Mouse (Mus musculus) v-Abl transformed pro-B cells (cell line): ENCODE data around the gene Tnr.

Source experiments
- in situ Hi-C, 2 experiments: fragments of 400-800 bp; cut with MboI; formaldehyde crosslinking; loops; one replicate each; pipeline ENCODE4 v1.15.1; 2025; ENCODE audit not compliant: unreplicated experiment in 2 of 2

Tnr gene

DNA sequence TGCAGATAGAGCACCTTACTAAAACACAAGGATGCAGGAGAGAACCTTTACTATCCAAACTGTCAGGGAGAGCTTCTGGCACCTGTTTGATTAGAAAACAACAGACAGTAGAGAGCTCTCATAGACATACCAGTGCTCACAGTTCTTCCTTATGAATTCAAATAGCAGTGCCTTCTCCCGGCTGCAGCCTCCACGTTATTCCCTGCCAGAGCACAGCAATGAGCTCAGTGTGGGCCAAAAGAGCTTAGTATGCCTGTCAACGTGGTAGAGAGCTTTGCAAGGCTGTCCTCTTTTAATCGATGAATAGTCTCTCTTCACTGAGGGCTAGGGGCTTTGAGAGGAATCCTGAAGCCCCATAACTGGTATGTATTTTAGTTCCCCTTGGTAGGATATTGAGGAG, 173.1 kb downstream of the Tnr start:
- in situ Hi-C loops: no loop called here

DNA sequence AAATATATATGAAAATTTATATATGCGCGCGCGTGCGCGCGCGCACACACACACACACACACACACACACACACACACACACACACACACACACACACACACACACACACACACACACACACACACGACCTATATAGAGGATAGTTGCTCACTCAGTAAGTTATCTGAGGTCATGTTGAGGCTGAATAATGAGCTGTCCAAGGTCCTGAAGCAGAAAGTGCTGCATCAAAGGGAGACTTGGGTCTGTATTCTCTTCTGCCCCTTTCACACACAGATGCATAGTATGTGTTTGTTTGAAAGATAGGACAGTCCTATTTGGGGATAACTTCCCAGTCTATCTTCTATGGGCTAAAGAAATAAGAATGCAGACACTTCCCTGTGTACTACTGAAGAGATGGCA, 178.5 kb downstream of the Tnr start:
- in situ Hi-C loops: no loop called here

DNA sequence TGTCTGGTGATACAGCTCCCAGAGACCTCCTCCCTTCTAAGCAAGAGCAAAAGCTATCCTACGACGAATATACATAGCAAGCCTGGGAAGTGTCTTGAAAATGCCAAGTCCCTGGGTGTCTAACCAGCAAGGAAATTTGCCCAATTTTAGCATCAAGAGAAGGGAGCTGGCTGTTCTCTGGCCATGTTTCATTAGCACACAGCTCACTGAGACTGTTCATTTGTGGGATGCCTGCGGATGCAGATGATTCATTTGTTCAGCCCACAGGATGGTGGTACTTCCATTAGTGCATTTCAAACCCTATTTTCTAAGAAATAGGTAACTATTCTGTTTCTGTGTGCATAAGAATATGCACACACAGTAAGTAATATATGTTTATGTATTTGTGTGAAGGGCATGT, 181.4 kb downstream of the Tnr start:
- in situ Hi-C loops: no loop called here

DNA sequence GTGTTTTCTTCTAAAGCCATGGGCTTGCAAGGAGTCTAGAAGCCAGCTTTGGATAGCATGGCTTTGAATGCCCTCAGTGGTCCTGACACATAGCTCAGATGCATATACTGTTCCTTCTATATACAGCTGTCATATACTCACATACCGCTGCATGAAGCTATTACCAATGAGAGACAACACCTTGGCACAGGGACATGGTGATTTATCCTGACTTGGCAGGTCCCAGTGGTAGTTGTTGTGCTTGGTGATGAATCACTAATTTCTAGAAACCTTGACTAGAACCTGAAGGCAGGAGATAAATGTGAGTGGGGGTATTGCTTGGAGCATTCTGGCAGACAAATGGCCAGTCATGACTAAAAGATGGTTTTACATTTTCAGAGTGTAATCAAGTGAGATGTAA, 192.7 kb downstream of the Tnr start:
- in situ Hi-C loops: no loop called here

DNA sequence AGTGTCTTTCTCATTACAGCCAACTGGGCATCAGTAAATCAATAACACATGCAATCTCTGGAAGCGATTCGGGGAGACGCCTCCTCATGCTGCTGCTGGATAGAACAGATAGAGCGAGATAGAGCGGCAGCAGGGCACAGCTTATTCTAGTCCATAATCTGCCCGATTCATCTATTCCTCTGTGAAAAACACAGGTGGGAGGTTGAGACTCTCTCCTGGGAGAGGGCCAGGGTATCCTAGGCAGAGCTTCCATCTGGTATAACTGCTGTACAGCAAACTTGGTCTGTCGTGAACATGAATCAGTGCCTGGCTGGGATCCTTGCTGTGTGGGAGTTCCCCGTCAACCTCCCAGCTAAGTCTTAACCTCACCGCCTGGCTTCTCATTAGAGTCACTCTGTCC, 193.4 kb downstream of the Tnr start:
- in situ Hi-C loops: no loop called here

DNA sequence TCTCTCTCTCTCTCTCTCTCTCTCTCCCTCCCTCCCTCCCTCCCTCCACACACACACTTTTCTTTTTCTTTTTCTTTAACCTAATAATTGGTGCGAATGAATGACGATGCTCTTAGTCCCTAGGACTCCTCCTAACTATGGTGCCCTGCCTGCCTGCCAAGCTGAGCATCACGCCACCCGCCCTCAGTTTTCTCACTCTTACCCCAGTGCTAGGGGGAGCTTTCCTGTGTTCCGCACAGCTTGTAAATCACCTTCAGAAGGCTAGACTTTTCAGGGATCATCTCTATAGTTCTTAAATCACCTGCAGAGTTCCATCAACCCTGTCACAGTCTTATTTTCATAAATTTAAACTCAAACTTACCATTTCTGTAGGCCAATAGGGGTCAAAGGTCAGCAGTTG, 200.2 kb downstream of the Tnr start:
- in situ Hi-C loops: no loop called here

DNA sequence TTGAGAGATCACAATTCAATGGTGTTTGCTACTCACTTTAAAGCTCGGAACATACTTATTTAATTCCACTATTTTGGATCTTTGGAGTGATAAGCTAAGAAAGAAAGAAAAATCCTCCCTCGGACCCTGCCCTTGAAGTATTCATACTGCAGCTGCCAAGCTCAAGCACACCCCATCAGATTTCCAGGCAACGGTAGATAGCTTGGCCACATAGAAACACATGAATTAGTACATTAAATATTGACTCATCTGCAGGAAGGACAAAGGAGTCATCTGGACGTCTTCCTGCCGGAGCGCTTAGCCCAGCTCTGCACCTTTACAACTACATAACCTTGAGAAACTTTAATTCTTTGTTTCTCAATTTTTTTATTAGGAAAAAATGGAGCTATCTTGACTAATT, 205.7 kb downstream of the Tnr start:
- in situ Hi-C loops: no loop called here

DNA sequence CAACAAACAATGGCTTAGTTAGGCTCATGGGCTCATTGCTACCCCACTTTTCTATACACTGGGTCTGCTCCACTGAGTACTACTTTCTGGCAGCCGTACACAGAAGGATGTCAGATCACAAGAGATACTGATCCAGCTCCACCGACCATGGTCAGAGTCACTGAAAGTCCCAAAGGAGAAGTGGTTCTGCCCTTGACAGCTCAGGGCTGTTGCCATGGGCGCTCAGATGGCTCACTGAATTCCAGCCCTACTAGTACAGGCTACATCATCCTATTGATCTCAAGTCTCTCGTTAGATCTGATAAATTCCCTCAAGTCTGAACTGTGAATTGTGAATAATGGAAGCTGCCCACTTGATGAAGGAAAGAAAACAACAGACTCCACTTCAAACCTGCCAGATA, 207.3 kb downstream of the Tnr start:
- in situ Hi-C loops: no loop called here

DNA sequence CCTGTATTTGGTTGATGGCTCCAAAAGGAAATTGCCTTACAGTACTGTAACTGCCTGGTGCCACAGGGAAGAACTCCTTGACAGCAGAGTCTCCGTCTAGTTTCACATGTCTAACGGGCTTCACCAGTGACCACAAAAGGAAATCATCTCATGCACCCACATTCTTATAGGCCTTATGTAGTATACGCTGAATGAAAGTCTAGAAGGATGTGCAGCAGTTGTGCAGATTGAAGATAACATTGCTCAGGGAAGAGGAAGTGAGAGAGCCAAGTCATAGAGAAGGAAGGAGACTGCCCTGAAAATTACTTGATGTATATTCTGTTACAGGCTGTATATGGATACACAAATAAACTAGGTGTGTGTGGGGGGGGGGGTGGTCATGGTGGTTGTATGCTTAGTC, 211.5 kb downstream of the Tnr start:
- in situ Hi-C loops: no loop called here

DNA sequence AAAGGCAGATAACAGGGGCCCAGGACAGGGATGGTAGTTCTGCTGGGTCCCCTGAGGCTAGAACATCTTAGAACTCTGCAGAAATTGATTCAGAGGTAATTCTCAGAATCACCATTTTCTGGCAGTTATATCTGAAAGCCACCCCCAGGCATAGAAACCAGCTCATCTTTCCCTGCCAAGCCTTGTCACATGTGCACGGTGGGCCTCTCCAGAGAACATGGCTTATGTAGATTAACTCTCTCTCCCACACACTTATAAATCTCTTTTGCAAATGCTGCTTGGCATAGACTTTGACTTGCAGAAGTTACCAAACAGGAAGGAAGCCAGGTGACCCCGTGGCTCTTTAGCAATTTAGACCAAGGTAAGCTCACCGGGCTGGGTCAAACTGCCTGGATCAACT, 215.9 kb downstream of the Tnr start:
- in situ Hi-C loops: no loop called here

DNA sequence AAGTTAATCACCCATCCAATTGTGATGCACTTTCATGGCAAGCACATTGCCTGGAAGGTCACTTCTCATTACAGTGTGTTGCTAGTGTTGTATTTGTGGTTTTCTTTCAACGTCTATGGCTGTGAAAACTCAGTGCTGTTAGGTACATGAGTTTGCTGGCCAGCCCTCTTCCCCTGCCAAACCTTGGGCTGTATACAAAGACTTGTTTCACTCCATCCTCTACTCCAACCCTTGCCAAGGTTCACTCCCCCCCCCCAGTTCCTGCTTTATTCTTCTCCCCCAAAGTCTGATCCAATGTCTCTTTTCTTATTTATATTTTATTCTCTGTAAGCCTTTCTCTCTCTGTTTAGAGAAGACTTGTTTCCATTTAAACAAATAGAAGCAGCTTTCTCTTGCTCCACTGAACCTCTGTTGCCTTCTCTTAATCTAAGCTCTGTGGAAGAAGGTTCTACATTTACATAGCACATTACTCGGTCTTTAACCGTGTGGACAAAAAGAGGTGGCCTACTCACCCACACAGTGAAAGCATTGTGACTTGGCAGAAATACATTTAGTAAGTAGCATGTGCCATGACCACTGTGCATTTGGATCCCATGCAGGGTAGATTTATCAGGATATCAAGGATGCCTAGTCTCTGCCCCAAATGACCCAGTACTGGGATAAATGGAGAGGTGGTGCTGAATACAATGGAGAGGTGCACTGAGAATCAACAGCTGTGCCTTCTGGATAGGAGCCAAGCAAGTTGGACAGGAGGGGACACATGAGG, 217.9 kb downstream of the Tnr start:
- in situ Hi-C loops: no loop called here

DNA sequence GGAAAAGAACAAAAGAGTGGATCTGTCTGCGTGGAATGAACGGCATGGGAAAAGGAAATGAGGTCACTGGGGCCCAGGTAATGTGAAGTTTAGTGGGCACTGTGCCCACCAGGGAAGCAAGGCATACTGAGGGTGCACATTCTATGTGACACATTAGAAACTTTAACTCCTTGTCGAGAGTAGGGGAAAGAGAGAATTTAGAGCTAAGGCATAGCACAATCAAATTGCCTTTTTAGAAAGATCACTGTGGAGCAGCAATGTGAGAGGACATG, 218.4 kb downstream of the Tnr start:
- in situ Hi-C loops: no loop called here

DNA sequence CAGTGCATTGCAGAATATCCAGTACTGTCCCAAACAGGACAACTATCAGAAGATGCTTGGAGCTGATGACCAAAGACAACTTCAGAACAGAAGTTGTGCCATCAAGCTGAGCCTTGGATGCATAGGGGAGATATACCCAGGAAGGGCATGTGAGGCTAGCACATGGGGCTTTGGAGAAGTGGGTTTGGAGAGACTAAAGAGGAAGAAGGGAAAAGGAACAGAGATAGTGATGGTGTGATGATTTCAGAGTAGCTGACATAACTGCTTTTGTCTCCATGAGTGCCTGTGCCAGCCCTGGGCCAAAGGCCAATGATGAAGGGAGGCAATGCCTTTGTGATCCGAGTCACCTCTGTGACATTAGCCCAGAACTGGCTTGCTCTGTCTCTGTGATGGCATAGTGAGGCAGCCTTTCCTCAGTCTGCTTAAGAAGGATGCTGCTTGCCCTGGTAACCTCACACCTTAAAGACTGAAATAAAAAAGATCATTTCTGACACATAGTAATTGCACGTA, 220.2 kb downstream of the Tnr start:
- in situ Hi-C loops: no loop called here

DNA sequence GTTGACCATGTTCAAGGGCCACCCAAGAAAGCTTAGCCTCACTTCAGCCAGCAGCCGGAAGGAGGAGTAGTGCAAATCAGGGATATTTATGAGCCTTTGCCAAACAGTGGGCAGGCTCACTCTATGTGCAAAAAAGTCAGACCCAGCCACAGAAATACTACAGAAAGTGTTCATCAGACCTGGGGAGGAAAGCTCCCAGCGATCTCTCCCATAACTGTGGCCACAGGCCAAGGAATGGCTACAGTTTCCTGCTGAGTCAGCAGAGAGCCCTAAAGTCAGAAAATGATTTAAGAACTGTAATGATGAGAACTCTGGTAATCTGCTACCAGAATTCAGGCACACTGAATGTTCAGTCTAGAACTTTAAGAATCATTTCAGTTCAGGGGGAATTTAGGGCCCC, 221.7 kb downstream of the Tnr start:
- in situ Hi-C loops: no loop called here

DNA sequence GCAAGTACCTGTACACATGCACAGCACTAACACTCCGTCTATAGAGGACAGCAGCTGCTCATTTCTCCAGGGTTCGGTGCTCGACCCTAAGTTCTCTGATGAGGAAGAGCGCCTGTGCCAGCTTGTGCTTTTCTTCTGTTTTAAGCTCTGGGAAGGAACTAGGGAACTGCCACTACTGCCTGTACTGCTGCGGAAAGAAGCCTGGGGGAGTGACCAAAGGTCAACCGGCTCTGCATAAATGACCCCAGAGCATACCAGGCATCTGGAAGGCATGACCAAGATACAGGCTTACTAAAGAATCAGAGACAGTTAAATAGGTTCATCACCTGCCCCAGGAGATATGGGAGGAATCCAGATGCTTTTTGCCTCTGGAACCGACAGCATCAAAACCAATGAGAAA, 224.4 kb downstream of the Tnr start:
- in situ Hi-C loops: no loop called here

DNA sequence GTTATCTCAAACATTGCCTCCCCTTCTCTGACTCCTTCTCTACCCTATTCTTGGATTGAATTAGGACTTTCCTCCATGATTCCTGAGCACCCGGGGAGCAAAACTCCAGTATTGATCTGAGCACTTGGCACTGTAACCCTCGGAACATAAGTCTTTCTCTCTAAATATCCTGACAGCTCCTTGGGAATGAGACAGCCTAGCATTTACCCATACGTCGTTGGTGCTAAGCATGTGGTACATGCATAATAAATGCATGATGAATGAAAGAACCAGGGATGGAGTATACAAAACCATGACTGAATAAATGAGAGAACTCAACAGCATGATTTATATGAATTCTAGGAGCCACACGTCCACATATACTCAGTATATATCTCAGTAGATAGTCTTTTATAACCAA, 226.8 kb downstream of the Tnr start:
- in situ Hi-C loops: no loop called here

DNA sequence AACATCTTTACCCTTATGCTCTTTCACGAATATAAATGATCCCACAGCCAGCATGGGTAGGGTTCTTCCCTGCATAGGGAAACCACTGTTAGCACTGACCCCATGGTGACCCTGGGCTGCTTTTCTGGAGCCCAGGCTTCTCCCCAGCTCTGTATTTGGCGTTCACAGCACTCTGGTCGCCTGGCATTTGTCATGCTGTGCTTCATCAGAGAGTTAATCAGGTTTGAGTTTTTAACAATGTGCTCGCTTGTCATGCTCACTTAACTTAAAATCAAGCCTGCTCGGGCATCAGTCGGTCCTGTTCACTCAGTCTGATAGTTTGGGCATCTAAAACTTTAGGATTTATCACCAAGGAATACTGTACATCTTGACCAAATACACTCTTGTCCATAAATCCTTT, 227.3 kb downstream of the Tnr start:
- in situ Hi-C loops: no loop called here

DNA sequence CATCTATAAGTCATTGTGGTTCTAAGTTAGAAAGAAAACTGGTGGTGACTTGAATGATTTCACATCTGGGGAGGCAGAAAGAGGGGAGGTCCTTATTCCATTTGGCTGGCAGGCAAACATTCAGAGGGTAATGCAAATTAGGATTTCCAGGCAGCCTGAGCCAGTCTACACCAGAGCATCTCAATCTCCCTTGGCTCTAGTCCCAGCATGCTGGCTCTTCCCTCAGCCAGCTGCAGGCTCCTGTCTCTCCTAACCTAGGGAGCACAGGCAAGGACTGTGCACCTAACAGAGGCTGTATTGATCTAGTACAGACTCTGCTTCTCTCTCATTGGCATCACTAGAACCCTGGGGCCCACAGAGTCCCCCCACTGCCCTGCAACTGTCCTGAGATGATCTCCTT, 237.4 kb downstream of the Tnr start:
- in situ Hi-C loops: no loop called here

DNA sequence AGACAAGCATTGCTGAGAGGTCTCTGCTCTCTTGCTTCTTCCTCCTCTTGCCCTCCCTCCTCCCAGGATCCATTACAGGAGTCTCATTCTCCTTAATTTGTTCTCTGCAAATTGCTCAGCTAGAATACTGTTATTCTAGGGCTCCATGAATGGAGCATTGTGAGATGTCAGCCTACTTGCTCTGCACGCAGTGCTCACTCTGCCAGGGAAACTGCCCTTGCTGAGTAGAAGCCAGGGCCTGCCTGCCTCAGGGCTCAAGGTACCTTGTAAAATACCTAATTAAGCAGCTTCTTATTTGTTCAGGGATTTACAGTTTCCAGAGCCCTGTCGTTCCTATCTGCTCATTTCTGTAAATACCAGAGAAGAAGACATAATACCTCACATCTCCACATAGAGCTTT, 240.3 kb downstream of the Tnr start:
- in situ Hi-C loops: no loop called here

DNA sequence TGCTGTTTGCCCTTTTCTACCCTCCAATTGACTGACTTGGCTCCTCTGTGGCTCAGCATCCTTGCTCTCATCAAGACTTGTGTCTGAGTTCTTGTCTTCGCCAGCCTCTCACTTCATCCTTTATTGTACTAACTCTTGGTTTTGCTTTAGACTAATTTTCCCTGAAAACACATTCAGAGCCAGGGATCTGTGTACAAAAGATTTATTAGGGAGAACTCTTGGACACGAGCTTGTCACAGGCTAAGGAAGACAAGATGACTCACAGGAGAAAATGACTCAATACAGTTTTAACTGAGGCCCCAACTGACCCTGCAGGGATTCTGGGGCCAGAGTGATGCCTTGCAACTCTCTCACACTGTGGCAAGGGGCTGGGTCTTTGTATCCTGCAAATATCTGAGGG, 241.3 kb downstream of the Tnr start:
- in situ Hi-C loops: no loop called here

DNA sequence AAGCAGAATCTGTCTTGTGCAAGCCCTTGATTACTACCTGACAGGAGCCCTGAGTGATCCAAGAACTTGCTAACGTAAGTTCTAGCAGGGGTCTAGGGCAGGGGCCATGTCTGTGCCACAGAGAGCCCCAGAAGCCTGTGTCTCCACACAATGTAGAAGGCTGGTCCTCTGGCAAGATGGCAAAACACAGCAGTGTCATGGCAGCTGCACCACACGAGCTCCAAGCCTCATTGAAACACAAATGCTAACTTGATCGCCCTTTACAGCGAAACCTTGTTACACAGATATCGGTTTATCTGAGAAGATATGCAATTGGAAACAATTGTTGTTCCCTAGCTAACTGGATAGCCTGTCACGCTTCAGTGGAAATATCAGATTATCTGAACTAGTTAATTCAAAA, 246.4 kb downstream of the Tnr start:
- in situ Hi-C loops: no loop called here

DNA sequence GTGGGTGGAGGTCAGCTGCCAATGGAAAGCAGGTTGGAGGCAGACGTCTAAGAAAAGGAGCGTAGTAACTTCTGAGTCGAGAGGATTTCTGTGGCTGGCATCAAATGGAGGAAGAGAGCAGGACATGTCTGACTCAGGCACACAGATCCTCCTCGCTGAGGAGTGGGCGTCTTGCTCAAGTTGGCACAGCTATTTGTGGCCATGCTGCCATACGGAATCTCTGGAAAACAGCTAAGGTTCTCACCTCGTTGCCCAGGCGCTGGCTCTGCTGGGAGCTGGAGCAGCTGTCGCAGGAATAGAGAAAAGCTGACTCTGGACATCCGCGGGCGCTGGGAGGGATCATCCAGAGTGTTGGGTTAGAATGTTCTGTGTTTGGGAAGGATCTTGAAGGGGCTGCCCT, 250.1 kb downstream of the Tnr start:
- in situ Hi-C loops: no loop called here

DNA sequence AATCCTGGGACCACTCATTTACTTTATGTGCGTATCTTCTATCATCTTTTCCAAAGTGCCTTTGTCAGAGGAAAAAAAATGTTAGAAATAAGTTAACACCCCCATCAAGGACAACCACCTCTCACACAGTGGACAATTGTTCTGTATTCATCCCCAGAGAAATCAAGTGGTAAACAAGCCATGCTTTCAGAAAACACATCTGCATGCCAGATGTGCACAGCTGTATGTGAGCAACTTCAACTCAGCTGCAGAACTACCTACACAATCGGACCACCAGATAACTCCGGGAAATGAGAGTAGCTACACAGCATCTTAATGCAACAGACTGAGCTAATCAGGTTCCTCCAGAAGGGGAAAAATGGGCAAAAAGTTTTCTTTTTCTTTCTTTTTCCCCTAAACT, 251.6 kb downstream of the Tnr start:
- in situ Hi-C loops: no loop called here
